Mouse (Mus musculus) MEL (cell line): ENCODE results near the gene Utp11.

ENCODE experiments used
- CTCF ChIP-seq, 3 experiments: IDR thresholded peaks in 2 of 3; conservative IDR thresholded peaks in 1 of 3; 2 replicates each; pipeline ENCODE4 v1.5.1; 2011 to 2012; ENCODE audit warnings: low read length in 3 of 3, low read depth in 2 of 3, mild to moderate bottlenecking in 2 of 3, improper control_type of control experiment in 1 of 3, inconsistent platforms in 1 of 3, mixed read lengths in 1 of 3, moderate library complexity in 1 of 3; ENCODE audit not compliant: control insufficient read depth in 1 of 3, insufficient read depth in 1 of 3, poor library complexity in 1 of 3, severe bottlenecking in 1 of 3
- TAL1 ChIP-seq: IDR thresholded peaks from 2 replicates; pipeline ENCODE4 v1.6.1; 2012; ENCODE audit warnings: mild to moderate bottlenecking, inconsistent platforms, low read length, moderate library complexity, mixed read lengths

DNA sequence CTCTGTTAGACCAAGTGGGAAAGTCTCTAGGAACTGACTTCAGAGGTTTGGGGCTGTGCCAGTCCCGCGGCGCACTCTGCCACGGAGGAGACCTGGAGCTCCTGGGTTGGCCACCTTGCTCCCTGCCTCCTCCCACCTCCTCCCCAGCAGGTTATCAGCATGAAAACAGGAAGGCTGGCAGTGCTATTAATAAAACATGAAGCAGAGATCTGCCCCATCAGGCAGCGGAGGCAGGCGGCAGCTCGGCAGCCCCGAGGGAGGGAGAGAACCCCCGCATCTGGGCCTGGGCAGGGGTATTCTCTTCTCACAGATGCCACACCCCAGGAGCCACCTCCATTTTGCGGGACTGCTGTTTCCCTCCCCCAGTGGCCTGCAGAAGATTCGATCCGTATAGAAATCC, 53.7 kb downstream of the Utp11 start:
- no peak for TF ChIP-seq CTCF (IDR thresholded peaks at IDR 0.05 in 2 of 3, conservative IDR thresholded peaks at IDR 0.05 in 1 of 3; ENCODE audit: control insufficient read depth in 1 of 3, insufficient read depth in 1 of 3, low read depth in 2 of 3, low read length in 3 of 3, poor library complexity in 1 of 3, severe bottlenecking in 1 of 3)
- no peak for TF ChIP-seq TAL1
